Mouse (Mus musculus): ENCODE results near the gene Unc13d. TPM values are rescaled to one million over a fixed set of nuclear protein-coding genes. Genes with fewer than 3 reads are reported as not detected.

The Unc13d gene
- polyA plus RNA-seq, 1 experiment from 2014 or later = 0.84 TPM

- no peaks in the 10 kb centered on the region for H3K9me3 ChIP-seq (replicated peaks)
- no peak overlapping the region for H3K4me3 ChIP-seq
- 95% methylated on average over 6 of the region's 6 CpGs for WGBS
- no peak overlapping the region for H3K27ac ChIP-seq
- no peak overlapping the region for H3K9ac ChIP-seq
- no peak overlapping the region for H3K4me2 ChIP-seq
- H3K27me3 ChIP-seq = no peaks in the 10 kb centered on the region
- no peak for ATAC-seq
- H3K36me3 ChIP-seq (ENCODE audit: poor library complexity, severe bottlenecking) = peaks cover 17% of the 10 kb centered on the region
- H3K4me1 ChIP-seq = peaks cover 27% of the 10 kb centered on the region
Measured at GRCm38 (mm10) chr11:116034584-116034983, 43.2 kb downstream of the Unc13d start.

- H3K4me2 ChIP-seq = peak overlapping the region; percentile 88
- WGBS = 28% methylated on average over 14 of the region's 14 CpGs
- peaks cover 3% of the 10 kb centered on the region; the same call in 1 of the 2 replicates for H3K27me3 ChIP-seq
- peaks cover 30% of the 10 kb centered on the region for H3K4me1 ChIP-seq
- peak overlapping the region; percentile 81 for H3K9ac ChIP-seq
- peak overlapping the region; percentile 64 for H3K4me3 ChIP-seq
- no peaks in the 10 kb centered on the region for H3K9me3 ChIP-seq (replicated peaks)
- peak; percentile 28 for ATAC-seq
- peak overlapping the region; percentile 99 for H3K27ac ChIP-seq
- peaks cover 5% of the 10 kb centered on the region; the same call in 1 of the 2 replicates for H3K36me3 ChIP-seq (ENCODE audit: poor library complexity, severe bottlenecking)
Measured at GRCm38 (mm10) chr11:116030898-116031845, 46.6 kb downstream of the Unc13d start.

DNA sequence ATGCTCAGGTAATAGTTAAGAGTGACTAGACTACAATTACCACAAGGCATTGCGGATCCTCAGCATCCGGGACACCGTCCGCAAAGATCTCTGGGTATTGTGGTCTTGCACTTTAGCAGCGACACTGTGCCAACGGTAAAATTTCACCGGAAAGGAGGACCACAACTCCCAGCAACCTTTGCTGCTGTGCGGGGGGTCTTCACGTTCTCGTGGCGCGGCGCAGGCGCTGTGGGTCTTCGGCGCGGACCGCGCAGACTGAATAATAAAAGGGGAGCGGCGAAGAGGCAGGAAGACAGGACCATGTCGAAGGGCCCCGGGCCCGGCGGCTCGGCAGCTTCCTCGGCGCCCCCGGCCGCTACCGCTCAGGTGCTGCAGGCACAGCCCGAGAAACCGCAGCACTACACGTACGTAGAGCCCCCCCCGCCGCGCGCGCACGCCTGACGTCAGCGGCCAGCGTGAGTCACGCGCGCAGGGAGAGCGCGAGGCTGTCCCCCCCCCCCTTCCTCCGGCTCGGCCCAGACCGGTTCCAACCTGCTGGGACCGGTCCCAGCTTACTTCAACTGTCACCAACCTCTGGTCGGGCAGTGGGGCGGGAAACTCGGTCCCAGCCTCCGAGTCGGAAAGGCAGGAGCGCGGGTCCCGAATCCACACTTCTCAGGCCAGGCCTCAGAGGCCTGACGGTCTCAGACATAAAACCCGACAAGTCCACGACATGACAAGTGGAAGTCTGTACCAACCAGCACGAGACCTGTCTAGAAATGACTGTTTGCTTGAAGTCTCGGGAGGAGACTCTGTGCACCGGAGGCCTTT is 47.5 kb downstream of the Unc13d start, which contains the start of gene Unk:
Gene Unk, plus strand, starts transcription at position 235 of the 810 bp plus-strand sequence.
- peaks cover 3% of the 10 kb centered on the region; the same call in 1 of the 2 replicates for H3K27me3 ChIP-seq
- peak; percentile 95 for ATAC-seq
- H3K4me1 ChIP-seq = peaks cover 30% of the 10 kb centered on the region
- peak within 1 kb of the TSS; percentile 99 for H3K27ac ChIP-seq
- peak within 1 kb of the TSS; percentile 81 for H3K9ac ChIP-seq
- H3K36me3 ChIP-seq (ENCODE audit: poor library complexity, severe bottlenecking) = peaks cover 5% of the 10 kb centered on the region; the same call in 1 of the 2 replicates
- no peaks in the 10 kb centered on the region for H3K9me3 ChIP-seq (replicated peaks)
- WGBS = under 1% methylated on average over 63 of the region's 67 CpGs
- H3K4me2 ChIP-seq = peak within 1 kb of the TSS; percentile 88
- peak within 1 kb of the TSS; percentile 64 for H3K4me3 ChIP-seq

- Histone ChIP-seq H3K4me3 (peak overlapping the region; percentile 64), H3K36me3 (ENCODE audit: poor library complexity, severe bottlenecking) (no peaks in the 10 kb centered on the region), H3K9ac (peak overlapping the region; percentile 45; the same call in 1 of the 2 replicates), H3K4me1 (peaks cover 30% of the 10 kb centered on the region), H3K27me3 (peaks cover 3% of the 10 kb centered on the region; the same call in 1 of the 2 replicates), H3K9me3 (replicated peaks) (no peaks in the 10 kb centered on the region), H3K4me2 (peak overlapping the region; percentile 88), H3K27ac (no peak overlapping the region; the same call in 1 of the 2 replicates)
- ATAC-seq = no peak
- WGBS = 87% methylated on average over 6 of the region's 6 CpGs
Measured at GRCm38 (mm10) chr11:116029086-116029865, 48.5 kb downstream of the Unc13d start.

- H3K9ac ChIP-seq = no peak overlapping the region
- 79% methylated on average over 9 of the region's 9 CpGs for WGBS
- H3K4me1 ChIP-seq = peaks cover 28% of the 10 kb centered on the region
- no peak overlapping the region for H3K4me2 ChIP-seq
- ATAC-seq = no peak
- no peak overlapping the region for H3K4me3 ChIP-seq
- H3K27ac ChIP-seq = no peak overlapping the region
- H3K36me3 ChIP-seq (ENCODE audit: poor library complexity, severe bottlenecking) = no peaks in the 10 kb centered on the region
- peaks cover 3% of the 10 kb centered on the region; the same call in 1 of the 2 replicates for H3K27me3 ChIP-seq
- H3K9me3 ChIP-seq (replicated peaks) = no peaks in the 10 kb centered on the region
Measured at GRCm38 (mm10) chr11:116028177-116028865, 49.4 kb downstream of the Unc13d start.

DNA sequence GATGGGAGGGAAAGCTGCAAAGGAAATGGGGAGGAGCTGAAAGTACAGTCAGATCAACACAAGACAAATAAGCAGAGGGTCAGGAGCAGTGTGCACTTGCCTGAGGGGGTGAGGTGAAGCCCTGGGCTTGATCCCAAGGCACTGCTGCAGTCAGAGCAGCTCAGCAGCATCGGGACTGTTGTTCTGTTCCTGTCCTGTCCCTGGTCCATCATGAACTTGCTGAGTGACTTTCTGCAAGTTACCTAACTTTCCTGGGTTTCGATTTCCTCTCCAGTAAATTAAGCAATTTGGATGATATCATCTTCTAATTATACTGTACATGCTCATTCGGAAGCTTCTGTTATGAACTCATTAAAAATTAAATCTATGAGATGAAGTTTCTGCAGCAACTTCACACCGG is 50.0 kb downstream of the Unc13d start, which contains the start of gene H3f3b:
Gene H3f3b, minus strand, starts transcription at position 207 of the 400 bp plus-strand sequence.
- H3K4me1 ChIP-seq = peaks cover 23% of the 10 kb centered on the region
- no peak within 1 kb of the TSS for H3K4me3 ChIP-seq
- H3K9ac ChIP-seq = no peak within 1 kb of the TSS
- H3K36me3 ChIP-seq (ENCODE audit: poor library complexity, severe bottlenecking) = no peaks in the 10 kb centered on the region
- no peak within 1 kb of the TSS for H3K4me2 ChIP-seq
- WGBS = 83% methylated on average over 4 of the region's 4 CpGs
- ATAC-seq = no peak
- H3K27ac ChIP-seq = no peak within 1 kb of the TSS
- no peaks in the 10 kb centered on the region for H3K9me3 ChIP-seq (replicated peaks)
- H3K27me3 ChIP-seq = peaks cover 3% of the 10 kb centered on the region; the same call in 1 of the 2 replicates

DNA sequence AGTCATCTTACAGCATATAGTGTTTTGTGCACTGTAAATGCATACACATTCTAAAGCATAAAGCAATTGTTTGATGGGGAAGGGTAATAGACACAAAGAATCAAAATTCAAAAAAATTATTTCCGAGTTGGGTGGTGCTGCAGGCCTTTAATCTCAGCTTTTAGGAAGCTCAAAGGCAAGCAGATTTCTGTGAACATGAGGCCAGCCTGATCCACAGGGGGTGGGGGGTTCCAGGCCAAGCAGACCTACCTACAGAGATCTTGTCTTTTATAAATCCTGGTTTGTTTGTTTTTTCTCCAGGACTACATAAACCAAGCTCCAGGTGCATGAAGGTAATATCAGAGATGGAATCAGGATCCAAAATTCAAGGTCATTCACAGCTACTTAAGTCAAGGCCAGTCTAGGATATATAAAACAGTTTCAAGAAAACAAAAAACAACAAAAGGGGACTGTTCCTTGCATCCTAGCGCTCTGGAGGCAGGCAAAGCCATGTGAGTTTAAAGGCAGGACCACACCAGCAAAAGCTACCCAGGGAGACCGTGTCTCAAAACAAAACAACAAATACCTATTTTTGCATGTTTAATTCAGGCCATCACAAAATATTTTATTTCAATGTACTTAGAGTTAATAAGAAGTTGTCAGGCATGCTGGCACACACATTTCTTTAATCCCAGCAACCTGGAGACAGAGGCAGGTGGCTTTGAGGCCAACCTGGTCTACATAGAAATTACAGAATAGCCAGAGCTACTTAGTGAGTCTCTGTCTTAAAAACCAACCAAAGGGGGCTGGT is 52.5 kb downstream of the Unc13d start:
- Histone ChIP-seq H3K36me3 (ENCODE audit: poor library complexity, severe bottlenecking) (peaks cover 22% of the 10 kb centered on the region), H3K9me3 (replicated peaks) (no peaks in the 10 kb centered on the region), H3K4me3 (no peak overlapping the region), H3K4me2 (no peak overlapping the region), H3K27me3 (peaks cover 3% of the 10 kb centered on the region; the same call in 1 of the 2 replicates), H3K9ac (no peak overlapping the region), H3K27ac (peak overlapping the region; percentile 6; the same call in 1 of the 2 replicates), H3K4me1 (peaks cover 20% of the 10 kb centered on the region)
- 88% methylated on average over 3 of the region's 3 CpGs for WGBS
- no peak for ATAC-seq

GRCm38 (mm10) chr11:116024356-116024808 is 53.4 kb downstream of the Unc13d start:
- Histone ChIP-seq H3K27me3 (peaks cover 3% of the 10 kb centered on the region; the same call in 1 of the 2 replicates), H3K4me2 (peak overlapping the region; percentile 78), H3K36me3 (ENCODE audit: poor library complexity, severe bottlenecking) (peaks cover 26% of the 10 kb centered on the region), H3K9me3 (replicated peaks) (no peaks in the 10 kb centered on the region), H3K4me3 (peak overlapping the region; percentile 99), H3K27ac (peak overlapping the region; percentile 100), H3K9ac (peak overlapping the region; percentile 100), H3K4me1 (peaks cover 16% of the 10 kb centered on the region)
- peak; percentile 97 for ATAC-seq
- under 1% methylated on average over 37 of the region's 37 CpGs for WGBS

DNA sequence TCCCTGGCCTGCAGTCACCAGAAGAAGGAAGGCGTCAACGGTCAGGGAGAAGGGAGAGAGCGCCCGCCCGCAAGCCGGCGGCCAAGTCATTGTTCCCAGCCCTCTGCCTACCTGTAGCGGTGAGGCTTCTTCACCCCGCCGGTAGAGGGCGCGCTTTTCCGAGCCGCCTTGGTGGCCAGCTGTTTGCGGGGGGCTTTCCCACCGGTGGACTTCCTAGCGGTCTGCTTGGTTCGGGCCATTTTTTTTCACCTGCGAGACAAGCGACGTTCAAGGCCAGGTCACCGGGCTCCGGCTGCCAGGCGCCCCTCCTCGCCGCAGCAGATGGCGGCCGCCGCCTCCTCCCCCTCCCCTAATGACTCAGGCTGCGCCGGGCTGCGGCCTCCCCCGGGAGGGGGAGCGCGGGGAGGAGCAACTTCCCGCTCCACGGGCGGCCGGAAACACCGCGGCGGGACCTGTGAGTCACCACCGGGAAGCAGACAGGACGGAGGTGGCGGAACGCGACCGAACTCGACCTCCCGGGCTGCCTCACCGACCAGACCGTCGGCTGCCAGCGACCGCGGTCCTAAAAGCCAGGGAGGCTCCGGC is 53.9 kb downstream of the Unc13d start:
- peak; percentile 52 for ATAC-seq
- WGBS = under 1% methylated on average over 56 of the region's 57 CpGs

More for the DNA sequence above, 53.9 kb downstream of the Unc13d start:
- Histone ChIP-seq H3K9me3 (replicated peaks) (no peaks in the 10 kb centered on the region), H3K4me2 (peak overlapping the region; percentile 78), H3K27ac (peak overlapping the region; percentile 100), H3K9ac (peak overlapping the region; percentile 100), H3K27me3 (peaks cover 3% of the 10 kb centered on the region; the same call in 1 of the 2 replicates), H3K36me3 (ENCODE audit: poor library complexity, severe bottlenecking) (peaks cover 26% of the 10 kb centered on the region), H3K4me1 (peaks cover 15% of the 10 kb centered on the region), H3K4me3 (peak overlapping the region; percentile 99)
